Mouse (Mus musculus) limb, embryonic 11.5 days (tissue): ENCODE measurements at regions not wholly inside any gene's neighbourhood (a gene's known extent, or its start where the extent isn't known, plus 50 kb on each side); places are given as distances from the start of the nearest gene placed in this dataset.

ENCODE experiments used
- ATAC-seq: fragments of 200-750 bp; cut with Nextera tagmentation; 2 replicates; pipeline ENCODE4 v1.8.0; 2017; ENCODE audit warnings: low read depth; ENCODE audit not compliant: insufficient number of reproducible peaks, low FRiP score, low TSS enrichment
- DNase-seq: peaks from one replicate; pipeline ENCODE4 v3.0.0-alpha.2; 2015; ENCODE audit warnings: low spot score
- H3K27ac ChIP-seq: fragments of 300-500 bp; sonication (generic); replicated peaks from 2 replicates; pipeline ENCODE4 v1.5.1; 2014; ENCODE audit warnings: low read depth, mild to moderate bottlenecking, low read length
- H3K27me3 ChIP-seq: fragments of 300-500 bp; sonication (generic); 2 replicates; pipeline ENCODE4 v1.6.1; 2014; ENCODE audit warnings: mild to moderate bottlenecking, low read length, mixed read lengths; ENCODE audit not compliant: control insufficient read depth, insufficient read depth
- H3K36me3 ChIP-seq: fragments of 300-500 bp; sonication (generic); 2 replicates; pipeline ENCODE4 v1.6.1; 2014; ENCODE audit warnings: mild to moderate bottlenecking, low read length, moderate library complexity, mixed read lengths; ENCODE audit not compliant: control insufficient read depth, insufficient read depth
- H3K4me1 ChIP-seq: fragments of 300-500 bp; sonication (generic); 2 replicates; pipeline ENCODE4 v1.6.1; 2014; ENCODE audit warnings: low read length, mixed read lengths; ENCODE audit not compliant: control insufficient read depth, insufficient read depth
- H3K4me2 ChIP-seq: fragments of 300-500 bp; sonication (generic); 2 replicates; pipeline ENCODE4 v1.6.1; 2014; ENCODE audit warnings: low read depth, mild to moderate bottlenecking, moderate library complexity; ENCODE audit not compliant: severe bottlenecking
- H3K4me3 ChIP-seq: fragments of 300-500 bp; sonication (generic); 2 replicates; pipeline ENCODE4 v1.5.1; 2014; ENCODE audit warnings: low read depth, low read length
- H3K9ac ChIP-seq: fragments of 300-500 bp; sonication (generic); 2 replicates; pipeline ENCODE4 v1.6.1; 2014; ENCODE audit warnings: mild to moderate bottlenecking, low read length
- H3K9me3 ChIP-seq: fragments of 300-500 bp; sonication (generic); 2 replicates; pipeline ENCODE4 v1.6.1; 2016; ENCODE audit warnings: low read length; ENCODE audit not compliant: control insufficient read depth
- WGBS: fragments of 180-500 bp; shearing (Covaris S2); extraction: QIAGEN DNeasy Blood & Tissue Kit; methylation state at CpG from one replicate; pipeline ENCODE4 v1.1.7; 2014; 5-methylcytosine and 5-hydroxymethylcytosine counted together

- no peak overlapping the region for H3K4me3 ChIP-seq
- no peak overlapping the region for H3K4me2 ChIP-seq
- DNase-seq (no peak), ATAC-seq (no peak)
- no peaks in the 10 kb centered on the region for H3K27me3 ChIP-seq
- H3K9ac ChIP-seq, result no peak overlapping the region
- no peaks in the 10 kb centered on the region for H3K9me3 ChIP-seq
- H3K4me1 ChIP-seq, result no peaks in the 10 kb centered on the region
- no peaks in the 10 kb centered on the region for H3K36me3 ChIP-seq
- no peak overlapping the region for H3K27ac ChIP-seq
Measured at GRCm38 (mm10) chr17:62230939-62231338, 650.2 kb downstream of the Efna5 start.

GRCm38 (mm10) chr17:62210441-62211025 is 670.6 kb downstream of the Efna5 start:
- H3K4me3 ChIP-seq, result no peak overlapping the region
- no peaks in the 10 kb centered on the region for H3K36me3 ChIP-seq
- 78% methylated on average over 9 of the region's 9 CpGs for WGBS
- no peaks in the 10 kb centered on the region for H3K9me3 ChIP-seq
- H3K27me3 ChIP-seq, result no peaks in the 10 kb centered on the region
- no peak for DNase-seq
- ATAC-seq, result no peak
- H3K27ac ChIP-seq, result no peak overlapping the region
- H3K4me2 ChIP-seq, result no peak overlapping the region
- no peak overlapping the region for H3K9ac ChIP-seq
- H3K4me1 ChIP-seq, result no peaks in the 10 kb centered on the region

- Histone ChIP-seq H3K9me3 (no peaks in the 10 kb centered on the region), H3K36me3 (no peaks in the 10 kb centered on the region), H3K4me2 (no peak overlapping the region), H3K9ac (no peak overlapping the region), H3K4me1 (no peaks in the 10 kb centered on the region), H3K4me3 (no peak overlapping the region), H3K27ac (no peak overlapping the region), H3K27me3 (no peaks in the 10 kb centered on the region)
- WGBS, result 85% methylated on average over 2 of the region's 2 CpGs
- DNase-seq (no peak), ATAC-seq (no peak)
Measured at GRCm38 (mm10) chr17:62202658-62203057, 678.5 kb downstream of the Efna5 start.

GRCm38 (mm10) chr17:62200491-62200890 is 680.6 kb downstream of the Efna5 start:
- ATAC-seq (no peak), DNase-seq (no peak)
- 88% methylated on average over 4 of the region's 4 CpGs for WGBS
- no peaks in the 10 kb centered on the region for H3K9me3 ChIP-seq
- no peak overlapping the region for H3K27ac ChIP-seq
- no peaks in the 10 kb centered on the region for H3K27me3 ChIP-seq
- H3K4me2 ChIP-seq, result no peak overlapping the region
- no peak overlapping the region for H3K4me3 ChIP-seq
- no peaks in the 10 kb centered on the region for H3K4me1 ChIP-seq
- H3K36me3 ChIP-seq, result no peaks in the 10 kb centered on the region
- H3K9ac ChIP-seq, result no peak overlapping the region

- H3K9me3 ChIP-seq, result no peaks in the 10 kb centered on the region
- no peaks in the 10 kb centered on the region for H3K4me1 ChIP-seq
- 88% methylated on average over 6 of the region's 6 CpGs for WGBS
- H3K27me3 ChIP-seq, result no peaks in the 10 kb centered on the region
- ATAC-seq (no peak), DNase-seq (no peak)
- no peak overlapping the region for H3K4me2 ChIP-seq
- no peak overlapping the region for H3K27ac ChIP-seq
- H3K36me3 ChIP-seq, result no peaks in the 10 kb centered on the region
- no peak overlapping the region for H3K4me3 ChIP-seq
- no peak overlapping the region for H3K9ac ChIP-seq
Measured at GRCm38 (mm10) chr17:62199559-62199958, 681.6 kb downstream of the Efna5 start.

GRCm38 (mm10) chr17:62178612-62179210 is 702.4 kb downstream of the Efna5 start:
- no peaks in the 10 kb centered on the region for H3K9me3 ChIP-seq
- H3K4me2 ChIP-seq, result no peak overlapping the region
- no peak overlapping the region for H3K27ac ChIP-seq
- H3K4me1 ChIP-seq, result no peaks in the 10 kb centered on the region
- H3K36me3 ChIP-seq, result no peaks in the 10 kb centered on the region
- no peak overlapping the region for H3K4me3 ChIP-seq
- H3K9ac ChIP-seq, result no peak overlapping the region
- ATAC-seq (no peak), DNase-seq (no peak)
- H3K27me3 ChIP-seq, result no peaks in the 10 kb centered on the region
- WGBS, result 79% methylated on average over 2 of the region's 2 CpGs

GRCm38 (mm10) chr17:62176336-62176735 is 704.8 kb downstream of the Efna5 start:
- no peaks in the 10 kb centered on the region for H3K9me3 ChIP-seq
- no peak for DNase-seq
- WGBS, result 79% methylated on average over 5 of the region's 5 CpGs
- no peak for ATAC-seq
- H3K27me3 ChIP-seq, result no peaks in the 10 kb centered on the region
- no peak overlapping the region for H3K4me2 ChIP-seq
- H3K4me1 ChIP-seq, result no peaks in the 10 kb centered on the region
- no peak overlapping the region for H3K9ac ChIP-seq
- no peak overlapping the region for H3K4me3 ChIP-seq
- no peak overlapping the region for H3K27ac ChIP-seq
- H3K36me3 ChIP-seq, result no peaks in the 10 kb centered on the region

GRCm38 (mm10) chr17:62172305-62172704 is 708.8 kb downstream of the Efna5 start:
- ATAC-seq (no peak), DNase-seq (no peak)
- no peak overlapping the region for H3K9ac ChIP-seq
- no peaks in the 10 kb centered on the region for H3K27me3 ChIP-seq
- no peaks in the 10 kb centered on the region for H3K36me3 ChIP-seq
- no peak overlapping the region for H3K4me2 ChIP-seq
- no peak overlapping the region for H3K27ac ChIP-seq
- WGBS, result 87% methylated on average over 5 of the region's 5 CpGs
- H3K4me3 ChIP-seq, result no peak overlapping the region
- no peaks in the 10 kb centered on the region for H3K4me1 ChIP-seq
- no peaks in the 10 kb centered on the region for H3K9me3 ChIP-seq

GRCm38 (mm10) chr17:62171532-62171931 is 709.6 kb downstream of the Efna5 start:
- Histone ChIP-seq H3K27me3 (no peaks in the 10 kb centered on the region), H3K4me2 (no peak overlapping the region), H3K9ac (no peak overlapping the region), H3K4me3 (no peak overlapping the region), H3K36me3 (no peaks in the 10 kb centered on the region), H3K27ac (no peak overlapping the region), H3K4me1 (no peaks in the 10 kb centered on the region), H3K9me3 (no peaks in the 10 kb centered on the region)
- WGBS, result 93% methylated on average over 4 of the region's 4 CpGs
- ATAC-seq (no peak), DNase-seq (no peak)
